Mouse (Mus musculus) neural tube, embryonic 12.5 days (tissue): ENCODE measurements around the gene Dhx38. TPM values are rescaled to one million over a fixed set of nuclear protein-coding genes. Genes with fewer than 3 reads are reported as not detected.

Experiments
- ATAC-seq: fragments of 200-750 bp; cut with Nextera tagmentation; 2 replicates; pipeline ENCODE4 v1.8.0; 2017; ENCODE audit warnings: low read depth, mild to moderate bottlenecking, moderate TSS enrichment, moderate library complexity; ENCODE audit not compliant: low FRiP score
- H3K27ac ChIP-seq: fragments of 300-500 bp; sonication (generic); 2 replicates; pipeline ENCODE4 v1.5.1; 2016
- H3K27me3 ChIP-seq: fragments of 300-500 bp; sonication (generic); replicated peaks from 2 replicates; pipeline ENCODE4 v1.6.1; 2016; ENCODE audit warnings: mild to moderate bottlenecking
- H3K36me3 ChIP-seq: fragments of 300-500 bp; sonication (generic); 2 replicates; pipeline ENCODE4 v1.6.1; 2016; ENCODE audit warnings: mild to moderate bottlenecking
- H3K4me1 ChIP-seq: fragments of 300-500 bp; sonication (generic); 2 replicates; pipeline ENCODE4 v1.6.1; 2016
- H3K4me2 ChIP-seq: fragments of 300-500 bp; sonication (generic); replicated peaks from 2 replicates; pipeline ENCODE4 v1.6.1; 2016; ENCODE audit warnings: mild to moderate bottlenecking
- H3K4me3 ChIP-seq: fragments of 300-500 bp; sonication (generic); 2 replicates; pipeline ENCODE4 v1.5.1; 2016
- H3K9ac ChIP-seq: fragments of 300-500 bp; sonication (generic); 2 replicates; pipeline ENCODE4 v1.6.1; 2016; ENCODE audit warnings: mild to moderate bottlenecking
- H3K9me3 ChIP-seq: fragments of 300-500 bp; sonication (generic); 2 replicates; pipeline ENCODE4 v1.6.1; 2016; ENCODE audit warnings: mild to moderate bottlenecking
- WGBS: fragments of 180-500 bp; shearing (Covaris S2); methylation state at CpG from one replicate; pipeline ENCODE4 v1.1.7; 2016; 5-methylcytosine and 5-hydroxymethylcytosine counted together
- polyA plus RNA-seq: library from polyadenylated mRNA; unstranded; fragments of >200 nt; fragmentation: Nextera tagmentation; extraction: Ambion mirVana; gene quantifications from 2 replicates; pipeline ENCODE4 v1.2.1, GENCODE M21; 2016

Gene Dhx38
- polyA plus RNA-seq, 1 experiment from 2014 or later: 28.4 TPM

- H3K9me3 ChIP-seq: no peaks in the 10 kb centered on the region
- H3K4me3 ChIP-seq: no peak overlapping the region
- WGBS: 86% methylated on average over 9 of the region's 9 CpGs
- H3K4me1 ChIP-seq: no peaks in the 10 kb centered on the region
- H3K27me3 ChIP-seq: no peaks in the 10 kb centered on the region
- no peak overlapping the region for H3K27ac ChIP-seq
- no peak for ATAC-seq
- no peak overlapping the region for H3K4me2 ChIP-seq
- H3K36me3 ChIP-seq: peaks cover 30% of the 10 kb centered on the region
- no peak overlapping the region for H3K9ac ChIP-seq
Measured at GRCm38 (mm10) chr8:109590901-109591300, 25.2 kb upstream of the Dhx38 start.

GRCm38 (mm10) chr8:109586972-109587504 is 21.4 kb upstream of the Dhx38 start:
- Histone ChIP-seq H3K4me3 (no peak overlapping the region), H3K9ac (no peak overlapping the region), H3K27me3 (no peaks in the 10 kb centered on the region), H3K4me2 (no peak overlapping the region), H3K27ac (no peak overlapping the region), H3K36me3 (peaks cover 5% of the 10 kb centered on the region), H3K9me3 (no peaks in the 10 kb centered on the region; the same call in 1 of the 2 replicates), H3K4me1 (no peaks in the 10 kb centered on the region)
- 65% methylated on average over 7 of the region's 7 CpGs for WGBS
- ATAC-seq: no peak

GRCm38 (mm10) chr8:109585652-109586051 is 20.0 kb upstream of the Dhx38 start:
- Histone ChIP-seq H3K9me3 (no peaks in the 10 kb centered on the region; the same call in 1 of the 2 replicates), H3K36me3 (no peaks in the 10 kb centered on the region), H3K4me2 (no peak overlapping the region), H3K4me1 (no peaks in the 10 kb centered on the region), H3K27me3 (no peaks in the 10 kb centered on the region), H3K9ac (no peak overlapping the region), H3K27ac (no peak overlapping the region), H3K4me3 (no peak overlapping the region)
- no peak for ATAC-seq

- H3K4me2 ChIP-seq: no peak overlapping the region
- no peaks in the 10 kb centered on the region for H3K27me3 ChIP-seq
- H3K9me3 ChIP-seq: no peaks in the 10 kb centered on the region; the same call in 1 of the 2 replicates
- ATAC-seq: no peak
- no peaks in the 10 kb centered on the region for H3K4me1 ChIP-seq
- H3K27ac ChIP-seq: no peak overlapping the region
- 94% methylated on average over 3 of the region's 3 CpGs for WGBS
- no peak overlapping the region for H3K9ac ChIP-seq
- H3K4me3 ChIP-seq: no peak overlapping the region
- no peaks in the 10 kb centered on the region for H3K36me3 ChIP-seq
Measured at GRCm38 (mm10) chr8:109584830-109585229, 19.2 kb upstream of the Dhx38 start.

GRCm38 (mm10) chr8:109584293-109584692 is 18.6 kb upstream of the Dhx38 start:
- no peak overlapping the region for H3K27ac ChIP-seq
- H3K4me2 ChIP-seq: no peak overlapping the region
- no peaks in the 10 kb centered on the region for H3K4me1 ChIP-seq
- no peaks in the 10 kb centered on the region for H3K36me3 ChIP-seq
- WGBS: 84% methylated on average over 4 of the region's 4 CpGs
- H3K9me3 ChIP-seq: no peaks in the 10 kb centered on the region; the same call in 1 of the 2 replicates
- no peak overlapping the region for H3K4me3 ChIP-seq
- H3K27me3 ChIP-seq: no peaks in the 10 kb centered on the region
- no peak for ATAC-seq
- no peak overlapping the region for H3K9ac ChIP-seq

GRCm38 (mm10) chr8:109578900-109579301 is 13.2 kb upstream of the Dhx38 start, which contains the start of gene Hp:
Gene Hp, minus strand, starts transcription at chr8:109579172.
- no peak within 1 kb of the TSS for H3K4me3 ChIP-seq
- no peaks in the 10 kb centered on the region for H3K36me3 ChIP-seq
- WGBS: 70% methylated on average over 8 of the region's 8 CpGs
- no peak within 1 kb of the TSS for H3K27ac ChIP-seq
- ATAC-seq: no peak
- no peaks in the 10 kb centered on the region for H3K4me1 ChIP-seq
- H3K4me2 ChIP-seq: no peak within 1 kb of the TSS
- no peaks in the 10 kb centered on the region for H3K27me3 ChIP-seq
- no peak within 1 kb of the TSS for H3K9ac ChIP-seq
- H3K9me3 ChIP-seq: no peaks in the 10 kb centered on the region

- H3K27ac ChIP-seq: no peak overlapping the region
- H3K4me2 ChIP-seq: no peak overlapping the region
- H3K9ac ChIP-seq: no peak overlapping the region
- 82% methylated on average over 4 of the region's 4 CpGs for WGBS
- H3K9me3 ChIP-seq: no peaks in the 10 kb centered on the region
- peaks cover 13% of the 10 kb centered on the region; the same call in 1 of the 2 replicates for H3K36me3 ChIP-seq
- H3K27me3 ChIP-seq: no peaks in the 10 kb centered on the region
- H3K4me1 ChIP-seq: no peaks in the 10 kb centered on the region
- no peak overlapping the region for H3K4me3 ChIP-seq
- ATAC-seq: no peak
Measured at GRCm38 (mm10) chr8:109576311-109576710, 10.7 kb upstream of the Dhx38 start.

GRCm38 (mm10) chr8:109571139-109571538 is 5.5 kb upstream of the Dhx38 start:
- Histone ChIP-seq H3K9me3 (no peaks in the 10 kb centered on the region), H3K27me3 (no peaks in the 10 kb centered on the region), H3K9ac (no peak overlapping the region), H3K36me3 (peaks cover 24% of the 10 kb centered on the region; the same call in 1 of the 2 replicates), H3K4me2 (no peak overlapping the region), H3K27ac (no peak overlapping the region), H3K4me3 (no peak overlapping the region), H3K4me1 (peaks cover 6% of the 10 kb centered on the region)
- WGBS: 89% methylated on average over 12 of the region's 12 CpGs
- no peak for ATAC-seq

- Histone ChIP-seq H3K27ac (no peak overlapping the region), H3K4me2 (peak overlapping the region; percentile 76), H3K9ac (peak overlapping the region; percentile 87), H3K27me3 (no peaks in the 10 kb centered on the region), H3K9me3 (no peaks in the 10 kb centered on the region), H3K4me3 (peak overlapping the region; percentile 78), H3K4me1 (peaks cover 11% of the 10 kb centered on the region), H3K36me3 (peaks cover 35% of the 10 kb centered on the region)
- 5% methylated on average over 10 of the region's 10 CpGs for WGBS
- no peak for ATAC-seq
Measured at GRCm38 (mm10) chr8:109564766-109565165, 895 bp downstream of the Dhx38 start.

- H3K4me1 ChIP-seq: peaks cover 11% of the 10 kb centered on the region
- no peak for ATAC-seq
- no peaks in the 10 kb centered on the region for H3K9me3 ChIP-seq
- no peak overlapping the region for H3K9ac ChIP-seq
- 78% methylated on average over 2 of the region's 2 CpGs for WGBS
- no peak overlapping the region for H3K4me3 ChIP-seq
- peaks cover 38% of the 10 kb centered on the region for H3K36me3 ChIP-seq
- no peak overlapping the region for H3K27ac ChIP-seq
- no peaks in the 10 kb centered on the region for H3K27me3 ChIP-seq
- no peak overlapping the region for H3K4me2 ChIP-seq
Measured at GRCm38 (mm10) chr8:109563881-109564280, 1.8 kb downstream of the Dhx38 start.

- ATAC-seq: no peak
- Histone ChIP-seq H3K9me3 (no peaks in the 10 kb centered on the region), H3K4me3 (no peak overlapping the region), H3K27ac (no peak overlapping the region), H3K36me3 (peaks cover 99% of the 10 kb centered on the region), H3K4me2 (no peak overlapping the region), H3K9ac (no peak overlapping the region), H3K4me1 (no peaks in the 10 kb centered on the region), H3K27me3 (no peaks in the 10 kb centered on the region)
- WGBS: 38% methylated on average over 3 of the region's 3 CpGs
Measured at GRCm38 (mm10) chr8:109551663-109552062, 14.0 kb downstream of the Dhx38 start.

GRCm38 (mm10) chr8:109544049-109544448 is 21.6 kb downstream of the Dhx38 start:
- no peak for ATAC-seq
- peaks cover 31% of the 10 kb centered on the region for H3K36me3 ChIP-seq

More at GRCm38 (mm10) chr8:109544049-109544448, 21.6 kb downstream of the Dhx38 start:
- H3K4me2 ChIP-seq: no peak overlapping the region
- no peak overlapping the region for H3K4me3 ChIP-seq
- H3K27ac ChIP-seq: no peak overlapping the region
- no peak overlapping the region for H3K9ac ChIP-seq
- no peaks in the 10 kb centered on the region for H3K9me3 ChIP-seq
- H3K4me1 ChIP-seq: no peaks in the 10 kb centered on the region
- H3K27me3 ChIP-seq: no peaks in the 10 kb centered on the region
- WGBS: 64% methylated on average over 3 of the region's 3 CpGs
